Mouse (Mus musculus) mesoderm, embryonic 11.5 days (tissue): ENCODE measurements around the gene Frmpd4.
A peak's percentile ranks its signal among the peaks of the same experiment; 100 is the strongest.

Source experiments
- DNase-seq: peaks from one replicate; pipeline ENCODE4 v3.0.0-alpha.2; 2012; ENCODE audit warnings: low read depth, low spot score

The Frmpd4 gene

DNA sequence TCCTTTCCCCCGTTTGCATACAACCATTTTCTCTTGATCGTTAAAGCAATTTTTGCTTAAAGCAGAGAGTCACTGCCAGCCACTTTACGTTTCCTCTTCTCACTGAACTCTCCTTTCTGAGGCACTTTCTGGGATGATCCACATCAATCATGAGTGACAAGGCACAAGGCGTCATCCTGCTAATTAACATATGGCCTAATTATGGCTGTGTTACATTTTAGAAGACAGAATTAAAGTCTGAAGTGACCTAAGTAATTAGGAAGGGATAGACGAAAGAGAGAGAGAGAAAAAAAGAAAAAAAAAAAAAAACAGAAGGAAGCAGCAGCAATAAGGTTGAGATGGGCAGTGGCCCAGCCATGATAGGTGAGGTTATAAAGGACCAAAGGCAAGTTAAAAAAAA lies at the start of gene Frmpd4:
Gene Frmpd4 (minus strand): TSS at position 101 of the 400 bp plus-strand sequence.
- DNase-seq = no peak

- DNase-seq = no peak
Measured at GRCm38 (mm10) chrX:168595193-168595592, 18.2 kb upstream of the Frmpd4 start.

- no peak for DNase-seq
Measured at GRCm38 (mm10) chrX:168584303-168584702, 7.3 kb upstream of the Frmpd4 start.

- DNase-seq = no peak
Measured at GRCm38 (mm10) chrX:168571808-168572207, 5.2 kb downstream of the Frmpd4 start.

- DNase-seq = no peak
Measured at GRCm38 (mm10) chrX:168569231-168569630, 7.8 kb downstream of the Frmpd4 start.

GRCm38 (mm10) chrX:168505254-168505653 lies 71.8 kb downstream of the Frmpd4 start:
- no peak for DNase-seq

GRCm38 (mm10) chrX:168455233-168455632 lies 121.8 kb downstream of the Frmpd4 start:
- no peak for DNase-seq

DNA sequence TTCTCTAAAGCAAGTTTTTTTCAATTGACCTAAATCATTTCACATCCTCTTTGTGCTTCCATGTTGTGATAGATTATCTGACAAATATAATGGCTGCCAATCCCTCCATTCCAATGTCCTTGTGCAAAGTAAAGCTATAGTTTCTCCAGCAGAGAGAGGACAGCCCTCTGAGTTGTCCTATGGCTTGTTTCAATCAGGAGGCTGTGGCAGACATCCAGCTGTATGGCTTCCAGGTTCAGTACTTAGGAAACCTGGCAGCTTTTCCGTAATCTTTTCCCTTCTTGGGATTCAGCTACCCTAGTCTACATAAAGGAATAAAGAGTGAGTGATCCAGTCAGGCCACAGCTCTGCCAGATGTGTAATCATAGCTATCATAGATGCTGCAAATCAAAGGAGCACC lies 145.8 kb downstream of the Frmpd4 start:
- no peak for DNase-seq

- no peak for DNase-seq
Measured at GRCm38 (mm10) chrX:168429814-168430213, 147.2 kb downstream of the Frmpd4 start.

DNA sequence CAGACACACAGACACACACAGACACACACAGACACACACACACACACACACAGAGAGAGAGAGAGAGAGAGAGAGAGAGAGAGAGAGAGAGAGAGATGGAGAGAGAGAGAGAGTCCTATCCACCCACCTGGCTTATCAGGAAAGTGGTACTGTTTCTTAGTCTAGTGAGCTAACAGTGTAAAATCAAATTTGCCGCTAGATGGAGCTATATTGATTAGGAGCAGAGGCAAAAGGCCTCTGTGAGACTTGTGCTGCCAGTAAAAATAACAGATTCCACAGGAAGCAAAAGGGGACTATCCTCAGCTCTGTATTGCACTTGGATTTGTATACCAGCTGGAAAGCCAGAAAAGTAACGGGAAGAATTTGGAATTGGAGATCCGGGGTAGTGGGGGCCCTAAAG lies 161.6 kb downstream of the Frmpd4 start:
- DNase-seq = peak; percentile 37

DNA sequence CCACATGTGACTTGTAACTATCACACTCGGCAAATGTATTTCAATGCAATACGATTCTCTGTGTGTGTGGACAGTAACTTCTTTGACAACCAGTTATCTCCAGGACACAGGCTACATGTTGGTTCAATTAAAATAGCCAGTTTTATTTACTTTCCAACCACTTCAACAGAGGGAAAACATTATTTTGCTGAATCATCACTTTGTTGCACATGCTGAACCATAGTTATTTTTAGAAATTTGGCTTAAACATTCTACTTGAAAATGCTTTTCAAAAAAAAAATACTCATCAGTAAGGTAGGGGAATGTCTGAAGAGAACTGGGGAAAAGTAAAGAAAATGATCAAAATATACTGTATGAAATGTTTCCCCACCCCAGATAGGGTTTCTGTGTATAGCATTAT lies 173.5 kb downstream of the Frmpd4 start:
- DNase-seq = no peak

DNA sequence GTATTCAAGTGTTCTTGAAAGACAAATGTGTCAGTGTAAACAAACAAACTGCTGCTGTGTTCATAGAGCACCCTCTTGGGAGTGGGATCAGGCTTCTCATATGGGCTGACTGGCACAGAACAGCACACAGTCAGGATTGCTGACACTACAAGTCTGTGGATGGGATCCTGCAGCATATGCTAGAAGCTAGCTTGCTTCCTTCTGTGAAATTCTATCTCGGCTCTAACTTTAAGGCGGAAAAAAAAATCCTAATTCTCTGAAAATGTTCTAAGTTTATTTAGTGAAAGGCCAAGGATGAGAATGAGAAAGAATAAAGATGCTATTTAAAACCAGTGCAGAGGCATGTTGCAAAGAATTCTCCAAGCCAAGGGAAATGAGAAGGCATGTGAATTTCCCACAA lies 226.6 kb downstream of the Frmpd4 start:
- DNase-seq = no peak

GRCm38 (mm10) chrX:168349320-168350225 lies 227.5 kb downstream of the Frmpd4 start:
- no peak for DNase-seq

GRCm38 (mm10) chrX:168338212-168338611 lies 238.8 kb downstream of the Frmpd4 start:
- DNase-seq = no peak

DNA sequence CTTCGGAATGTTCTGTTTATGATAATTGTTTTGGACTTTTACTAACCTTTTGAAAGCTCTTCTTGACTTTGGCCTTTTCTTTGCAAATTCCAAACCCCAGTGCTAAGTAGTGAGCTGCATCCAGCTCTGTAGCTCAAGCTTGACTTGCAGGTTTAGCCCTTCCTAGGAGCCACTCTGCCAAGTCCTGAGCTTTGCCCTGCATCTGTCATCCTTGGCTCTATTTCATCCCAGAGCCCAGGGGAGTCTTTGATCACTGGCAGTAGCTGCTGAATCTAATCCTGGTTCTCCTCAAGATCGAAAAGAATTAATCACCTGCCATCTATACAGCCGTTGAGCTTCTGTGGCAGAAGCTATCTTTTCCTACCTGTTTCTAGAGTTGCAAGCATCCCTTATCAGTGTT lies 251.9 kb downstream of the Frmpd4 start:
- no peak for DNase-seq

GRCm38 (mm10) chrX:168312158-168312557 lies 264.9 kb downstream of the Frmpd4 start:
- DNase-seq = no peak

GRCm38 (mm10) chrX:168310143-168310542 lies 266.9 kb downstream of the Frmpd4 start:
- no peak for DNase-seq

DNA sequence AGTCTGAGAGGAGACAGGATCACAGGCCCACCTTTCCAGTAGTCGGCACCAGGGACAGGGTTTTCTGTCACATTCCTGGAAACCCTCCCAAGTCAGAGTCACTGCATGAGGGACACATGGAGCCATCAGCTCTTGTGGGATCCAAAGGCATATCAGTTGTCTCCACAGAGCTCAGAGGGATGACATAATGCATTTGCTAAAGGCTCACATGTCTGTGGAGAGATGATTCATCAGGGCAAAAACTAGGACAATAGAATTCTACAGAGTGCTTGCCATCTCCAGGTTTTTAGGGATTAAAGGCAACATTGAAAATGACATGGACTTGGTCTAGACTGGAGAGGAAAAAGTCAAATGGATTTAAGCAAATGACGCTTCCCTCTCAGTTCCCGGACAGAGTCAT lies 284.5 kb downstream of the Frmpd4 start:
- no peak for DNase-seq

DNA sequence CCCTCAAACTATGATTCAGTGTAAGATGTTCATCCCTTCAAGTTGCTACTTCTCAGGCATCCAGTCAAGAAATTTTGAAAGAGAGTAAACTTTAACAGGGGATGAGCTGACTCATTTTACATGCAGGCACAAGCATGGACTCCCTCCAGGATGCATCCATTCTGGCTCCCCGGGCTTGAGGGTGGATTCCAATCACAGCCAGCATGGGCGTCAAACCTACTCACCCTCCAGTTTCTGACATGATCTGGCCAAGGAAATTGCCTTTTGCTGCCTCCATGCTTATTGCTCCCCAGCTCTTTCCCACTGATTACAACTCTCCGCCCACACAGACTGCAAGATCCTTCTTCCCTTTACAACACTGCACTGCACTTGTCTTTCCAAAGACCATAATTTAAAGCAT lies 370.0 kb downstream of the Frmpd4 start:
- DNase-seq = no peak

DNA sequence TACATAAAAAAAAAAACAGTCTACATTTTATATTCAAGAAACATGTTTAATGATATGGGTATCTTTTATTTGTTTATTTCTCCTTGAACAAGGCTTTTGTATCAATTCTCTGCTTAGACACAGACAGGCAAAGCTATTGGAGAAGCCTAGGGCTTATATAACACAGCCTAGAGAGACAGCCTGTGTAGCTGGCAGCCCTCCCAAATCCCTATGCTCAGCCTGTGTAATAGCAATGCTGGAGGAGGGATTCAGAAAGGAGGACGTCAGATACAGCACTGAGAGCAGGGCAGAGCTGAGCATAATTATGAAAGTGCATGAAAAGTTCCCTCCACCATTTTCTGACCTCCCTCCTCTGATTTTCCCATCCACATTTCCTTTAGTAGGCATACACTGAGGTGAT lies 385.1 kb downstream of the Frmpd4 start:
- no peak for DNase-seq

GRCm38 (mm10) chrX:168189563-168189962 lies 387.5 kb downstream of the Frmpd4 start:
- DNase-seq = no peak

- DNase-seq = no peak
Measured at GRCm38 (mm10) chrX:168163001-168163400, 414.0 kb downstream of the Frmpd4 start.

DNA sequence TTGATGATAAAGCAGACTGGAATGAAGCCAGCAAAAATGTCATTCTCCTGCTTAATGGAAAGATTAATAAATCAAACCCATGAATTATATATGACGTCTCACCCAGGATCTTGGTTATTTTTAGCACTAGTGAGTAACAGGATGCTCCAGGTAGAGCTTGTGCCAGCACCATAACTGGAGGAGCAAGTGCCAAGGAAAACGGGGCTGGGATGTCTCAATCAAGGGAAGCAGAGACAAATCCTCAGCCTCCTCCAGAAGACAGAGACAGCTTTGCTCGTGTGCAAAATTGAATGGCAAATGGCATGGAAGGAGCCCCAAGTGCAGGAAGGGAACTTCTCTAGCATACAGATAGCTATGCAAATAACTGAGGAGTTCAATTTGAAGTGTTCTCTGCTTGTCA lies 418.2 kb downstream of the Frmpd4 start:
- no peak for DNase-seq

GRCm38 (mm10) chrX:168141051-168141450 lies 436.0 kb downstream of the Frmpd4 start:
- DNase-seq = no peak
